Mouse (Mus musculus): ENCODE data around the gene Zfp385b.

Zfp385b gene

DNA sequence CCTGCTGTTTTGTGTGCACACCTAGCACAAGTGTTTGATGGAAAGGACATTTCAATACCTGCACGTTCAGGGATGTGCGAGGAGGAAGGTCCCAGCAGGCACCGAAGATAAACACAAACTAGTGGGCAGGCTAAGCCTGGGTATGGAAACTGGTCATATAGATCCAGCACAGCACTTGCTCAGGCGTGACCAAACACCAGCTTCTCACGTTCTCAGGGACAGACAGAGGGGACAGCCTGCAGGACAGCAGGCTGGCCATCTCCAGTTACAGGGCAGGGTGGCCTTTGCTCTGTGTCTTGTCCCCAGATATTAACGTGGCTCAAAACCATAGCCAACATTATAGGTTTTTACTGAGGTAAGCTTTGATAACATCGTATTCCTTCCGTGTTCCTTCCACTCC lies 128.3 kb downstream of the Zfp385b start:
- no peak for DNase-seq

DNA sequence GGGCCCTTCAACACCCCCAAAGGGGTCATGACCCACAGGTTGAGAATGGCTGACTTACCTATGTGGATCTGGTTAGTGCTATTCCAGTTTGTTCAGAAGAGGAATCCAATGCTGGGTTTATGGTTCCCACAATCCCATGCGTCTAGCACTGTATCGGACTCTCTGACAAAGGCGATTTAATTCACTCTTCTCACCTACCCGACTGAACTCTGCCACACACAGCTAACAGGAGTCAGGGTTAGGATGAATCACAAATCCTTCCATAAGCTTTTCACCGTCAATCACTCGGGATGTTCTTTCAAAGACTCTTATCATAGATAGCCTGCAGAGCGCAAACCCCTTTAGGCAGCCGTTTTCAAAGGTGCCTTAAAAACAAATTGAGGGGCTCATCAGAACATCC lies 129.1 kb downstream of the Zfp385b start:
- no peak for DNase-seq

DNA sequence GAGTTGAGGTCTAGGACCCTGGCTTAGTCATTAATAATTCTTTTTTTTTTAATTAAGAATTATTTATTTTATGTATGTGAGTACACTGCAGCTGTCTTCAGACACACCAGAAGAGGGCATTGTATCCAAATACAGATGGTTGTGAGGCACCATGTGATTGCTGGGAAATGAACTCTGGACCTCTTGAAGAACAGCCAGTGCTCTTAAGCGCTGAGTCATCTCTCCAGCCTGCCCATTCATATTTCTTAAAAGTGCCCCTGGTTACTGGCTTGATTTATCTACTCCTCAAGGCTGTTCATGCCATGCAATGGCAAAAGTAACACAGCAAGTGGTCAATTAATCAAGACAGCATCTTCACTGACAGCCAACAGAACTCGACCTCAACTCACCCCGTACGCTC lies 130.8 kb downstream of the Zfp385b start:
- DNase-seq: no peak

GRCm38 (mm10) chr2:77684088-77684487 lies 135.4 kb downstream of the Zfp385b start:
- DNase-seq: no peak

DNA sequence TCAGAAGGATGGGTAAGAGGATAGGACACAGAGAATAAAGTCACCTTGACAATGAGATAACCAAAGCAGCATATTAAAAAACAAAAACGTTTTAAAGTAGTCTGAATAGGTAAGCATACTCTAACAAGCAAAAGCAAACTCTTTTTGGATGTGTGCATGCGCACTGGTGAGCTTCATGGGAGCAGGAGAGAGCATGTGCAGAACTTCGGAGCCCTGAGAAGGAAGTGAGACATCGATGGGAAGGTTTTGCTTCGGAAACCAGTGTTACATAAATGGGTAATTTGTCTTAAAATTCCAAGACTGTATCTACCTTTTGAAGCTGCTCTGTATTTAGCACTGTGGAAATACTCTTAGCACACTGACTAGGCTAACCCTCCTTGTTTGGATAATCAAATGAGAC lies 137.2 kb downstream of the Zfp385b start:
- no peak for DNase-seq

DNA sequence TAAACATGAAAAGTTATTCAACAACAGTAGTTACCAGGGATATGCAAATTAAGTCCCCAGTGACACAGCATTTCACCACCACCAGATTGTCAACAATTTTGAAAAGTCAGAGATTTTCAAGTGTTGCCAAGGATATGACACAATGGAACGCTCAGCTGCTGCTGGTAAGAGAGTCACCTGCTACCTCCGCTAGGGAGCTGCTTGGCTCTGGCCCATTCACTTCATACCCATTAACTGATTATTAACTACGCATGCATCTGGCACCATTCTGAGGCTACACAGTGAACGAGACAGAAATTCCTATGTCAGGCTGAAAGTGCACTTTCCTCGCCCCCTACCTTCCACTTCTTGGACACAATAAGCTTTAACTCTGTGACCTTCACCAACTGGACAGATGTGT lies 137.7 kb downstream of the Zfp385b start:
- no peak for DNase-seq

DNA sequence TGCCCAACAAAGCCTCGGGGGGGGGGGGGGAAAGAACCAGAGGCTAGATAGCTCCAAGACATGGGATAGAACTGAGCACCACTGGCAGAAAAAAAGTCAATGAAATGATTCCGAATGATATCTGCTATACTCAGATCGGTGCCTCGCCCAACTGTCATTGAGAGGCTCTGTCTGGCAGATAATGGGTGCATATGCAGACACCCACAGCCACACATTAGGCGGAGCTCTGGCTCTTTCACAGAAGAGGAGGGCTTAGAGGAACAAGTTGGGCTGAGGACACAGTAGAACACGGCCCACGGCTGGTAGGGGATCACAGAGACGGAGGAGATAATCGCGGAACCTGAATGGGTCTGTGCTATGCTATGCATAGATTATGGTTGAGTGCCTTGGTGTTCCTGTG lies 145.7 kb downstream of the Zfp385b start:
- DNase-seq: no peak

DNA sequence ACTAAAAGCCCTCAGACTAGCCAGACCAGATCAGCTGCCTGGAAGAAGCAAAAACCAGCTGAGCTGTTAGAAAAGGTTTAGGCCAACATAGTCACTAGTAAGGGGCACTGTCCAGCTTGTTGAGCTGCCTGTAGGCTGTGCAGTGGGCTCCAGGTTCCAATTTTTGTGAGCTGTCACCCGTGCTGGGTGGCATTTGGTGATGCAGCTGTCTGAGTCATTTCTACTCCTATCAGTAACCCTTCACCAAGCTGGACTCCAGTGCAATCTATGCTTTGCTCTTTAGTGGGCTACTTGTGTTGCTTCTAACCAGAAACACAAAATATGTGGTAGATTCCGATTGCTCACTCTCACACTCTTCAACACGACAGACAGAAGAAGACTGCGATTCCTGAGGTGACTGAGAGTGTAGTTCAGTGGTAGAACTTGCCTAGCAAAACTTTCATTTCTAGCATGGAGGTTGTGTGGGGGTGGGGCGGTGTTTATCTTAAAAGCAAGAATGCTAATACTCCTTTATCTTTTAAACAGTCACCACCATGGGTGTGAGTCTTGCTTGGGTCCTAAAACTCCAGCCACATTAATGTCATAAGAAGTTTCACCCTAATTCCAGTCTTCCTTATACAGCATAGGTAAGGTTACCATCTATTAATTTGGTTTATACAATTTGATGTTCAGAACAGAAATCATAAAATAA lies 147.1 kb downstream of the Zfp385b start:
- no peak for DNase-seq

- no peak for DNase-seq
These were observed 157.3 kb downstream of the Zfp385b start for GRCm38 (mm10) chr2:77662171-77662570.

DNA sequence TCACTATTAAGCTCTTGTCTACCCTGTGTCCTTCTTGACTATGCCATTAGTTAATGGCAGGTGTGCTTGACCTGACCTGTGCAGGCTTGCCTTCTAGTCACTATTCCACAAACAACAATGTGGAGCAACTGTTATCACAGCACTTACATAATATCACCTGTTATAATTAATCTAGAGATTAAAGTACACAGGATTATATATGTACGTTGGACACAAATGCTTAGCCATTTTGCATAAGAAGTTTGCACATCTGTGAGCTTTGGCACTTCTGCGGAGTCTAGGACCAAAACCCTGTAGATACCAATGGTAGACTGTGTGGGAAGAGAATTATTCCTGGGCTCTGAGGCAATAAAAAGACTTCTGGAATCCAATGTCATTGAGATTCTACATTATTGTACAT lies 165.8 kb downstream of the Zfp385b start:
- DNase-seq: no peak

- DNase-seq: no peak
These were observed 177.8 kb downstream of the Zfp385b start for GRCm38 (mm10) chr2:77641521-77642170.

- DNase-seq: no peak
These were observed 179.4 kb downstream of the Zfp385b start for GRCm38 (mm10) chr2:77639993-77640392.

GRCm38 (mm10) chr2:77631606-77632005 lies 187.8 kb downstream of the Zfp385b start:
- DNase-seq: no peak

- no peak for DNase-seq
These were observed 191.7 kb downstream of the Zfp385b start for GRCm38 (mm10) chr2:77627622-77628231.

GRCm38 (mm10) chr2:77618686-77619085 lies 200.8 kb downstream of the Zfp385b start:
- DNase-seq: no peak

DNA sequence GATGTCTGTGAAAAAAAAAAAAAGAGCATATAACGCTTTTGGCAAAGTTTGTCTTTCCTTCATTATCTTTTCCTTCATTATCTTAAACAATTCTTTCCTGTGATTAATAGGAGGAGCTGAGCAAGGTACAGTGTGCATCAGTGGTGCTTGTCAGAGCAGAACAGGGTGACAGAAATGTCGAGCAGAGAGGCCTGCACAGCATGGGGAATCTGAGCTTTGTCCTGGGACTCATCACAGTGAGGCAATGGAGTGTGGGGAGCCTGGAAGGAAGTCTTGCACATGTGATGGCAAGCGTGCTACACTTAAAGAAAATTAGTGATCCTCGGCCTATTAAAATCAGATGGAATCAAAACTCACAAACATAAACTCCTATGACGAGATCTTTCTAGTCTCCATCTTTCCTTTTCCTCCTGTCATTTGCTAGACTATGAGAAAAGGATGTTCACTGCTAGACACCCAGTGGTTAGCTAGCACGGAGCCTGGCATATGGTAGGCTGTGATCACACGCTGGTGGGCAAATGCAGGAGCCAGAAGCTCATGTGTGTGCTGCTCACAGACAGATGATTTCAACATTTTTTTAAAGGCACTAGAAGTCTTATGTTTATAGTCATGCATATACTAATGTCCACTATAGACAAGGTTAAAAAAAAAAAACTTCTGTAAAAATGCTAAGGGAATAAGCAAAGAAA lies 209.0 kb downstream of the Zfp385b start:
- DNase-seq: no peak

DNA sequence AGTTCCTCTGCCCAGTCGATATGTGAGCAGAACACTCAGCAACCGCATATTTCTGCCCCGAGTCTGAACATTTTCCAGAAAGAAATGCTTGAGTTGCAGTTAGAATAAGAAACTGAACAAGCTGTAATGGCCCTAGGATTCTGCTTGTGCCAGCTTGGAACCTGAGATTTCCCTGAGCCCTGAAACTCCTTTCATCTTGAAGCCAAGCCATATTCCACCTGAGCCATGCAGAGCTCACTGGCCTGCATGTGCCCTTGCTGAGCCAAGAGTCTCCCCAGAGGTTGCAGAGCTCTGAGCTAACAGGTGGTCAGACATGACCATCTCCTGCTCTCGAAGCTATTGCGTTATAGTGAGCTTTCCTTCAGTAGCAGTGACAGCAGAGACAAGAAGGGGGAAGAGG lies 210.0 kb downstream of the Zfp385b start:
- DNase-seq: no peak

- no peak for DNase-seq
These were observed 210.8 kb downstream of the Zfp385b start for GRCm38 (mm10) chr2:77608666-77609065.

GRCm38 (mm10) chr2:77593461-77593860 lies 226.0 kb downstream of the Zfp385b start:
- DNase-seq: no peak

GRCm38 (mm10) chr2:77592525-77592924 lies 226.9 kb downstream of the Zfp385b start:
- DNase-seq: no peak

DNA sequence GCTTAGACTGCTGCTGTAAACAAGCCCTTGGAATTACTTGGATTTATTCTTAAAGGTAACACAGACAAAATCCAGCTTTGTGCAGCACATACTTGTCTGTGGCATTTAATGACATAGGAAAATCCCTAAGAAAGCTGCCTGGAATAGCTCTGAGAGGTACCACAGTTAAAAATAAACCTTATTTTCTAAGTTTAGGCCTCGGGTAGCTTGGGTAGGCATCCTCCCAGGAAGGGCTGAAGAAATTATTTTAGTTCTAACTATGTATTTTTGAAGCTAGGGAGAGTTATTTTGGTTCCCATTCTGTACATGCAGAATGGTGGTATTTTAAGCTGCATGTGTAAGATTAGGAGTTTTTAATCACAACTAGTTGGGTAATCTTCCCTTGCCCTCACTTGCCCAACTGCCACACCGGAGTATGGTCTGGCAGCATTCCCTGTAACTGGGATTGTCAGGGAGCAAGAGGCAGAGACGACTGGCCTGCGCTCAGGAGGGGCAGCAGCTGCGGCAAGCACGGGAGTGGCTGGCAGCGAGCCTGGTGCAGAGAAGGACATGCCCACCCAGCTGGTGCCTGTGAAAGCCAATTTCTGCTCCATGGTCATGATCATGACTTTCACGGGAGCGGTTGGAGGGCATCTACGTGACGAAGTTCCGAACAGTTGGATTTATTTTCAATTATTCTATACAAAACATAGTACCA lies 230.1 kb downstream of the Zfp385b start:
- DNase-seq: no peak

- no peak for DNase-seq
These were observed 232.1 kb downstream of the Zfp385b start for GRCm38 (mm10) chr2:77587387-77587786.
